Mouse (Mus musculus) lung, postnatal 0 days (tissue): ENCODE measurements at regions not wholly inside any gene's neighbourhood (a gene's known extent, or its start where the extent isn't known, plus 50 kb on each side); places are given as distances from the start of the nearest gene placed in this dataset.

Experiments used
- CTCF ChIP-seq: IDR thresholded peaks from 2 replicates; pipeline ENCODE4 v1.5.1; 2016; ENCODE audit warnings: antibody characterized with exemption, mild to moderate bottlenecking
- EP300 ChIP-seq: IDR thresholded peaks from 2 replicates; pipeline ENCODE4 v1.6.1; 2016; ENCODE audit warnings: antibody characterized with exemption, mild to moderate bottlenecking, control low read depth

GRCm38 (mm10) chr5:26176064-26176463 is 54.8 kb upstream of the Gm10220 start:
- no peak for TF ChIP-seq EP300
- no peak for TF ChIP-seq CTCF
